In genomic region chr12:85429999-85430398, GRCm38 (mm10) we compare ENCODE assay signal across 24 mouse cellular contexts. TPM values are rescaled to one million over a fixed set of nuclear protein-coding genes. Genes with fewer than 3 reads are reported as not detected.
A peak's percentile ranks its signal among the peaks of the same experiment; 100 is the strongest.
DNase-seq lines count a peak whose midpoint lies in the region; ATAC-seq and TF ChIP-seq lines count a peak whose summit lies in the region.
"Had no signal": no experiment of that assay in that cellular context is flagged by ENCODE, and none has a peak within 500 bp of the region (broad histone marks: within the 10 kb centered on the region; RNA-seq: fewer than 3 reads in every experiment).

No protein-coding gene starts in this region.

- H3K4me1 ChIP-seq in liver, adult 2 months (ENCODE audit: control insufficient read depth, insufficient read depth, low read length) = peaks cover 2% of the 10 kb centered on the region; the same call in 1 of the 2 replicates
- peaks cover 34% of the 10 kb centered on the region for H3K4me1 ChIP-seq in small intestine, adult 2 months (ENCODE audit: control insufficient read depth, insufficient read depth, insufficient read length, low read length)
- H3K4me1 ChIP-seq in forebrain, embryonic 12.5 days = peaks cover 15% of the 10 kb centered on the region
- H3K4me1 ChIP-seq: liver, embryonic 13.5 days had no signal

- 39% methylated on average over 4 of the region's 4 CpGs for WGBS in liver, adult 2 months
- WGBS in small intestine, adult 2 months = 22% methylated on average over 4 of the region's 4 CpGs
- WGBS in forebrain, embryonic 12.5 days = 76% methylated on average over 4 of the region's 4 CpGs

- no peak for ATAC-seq in forebrain, embryonic 12.5 days (ENCODE audit: low FRiP score)
- ATAC-seq: forebrain, embryonic 14.5 days had no signal

- no peak for TF ChIP-seq CTCF in liver, adult 2 months (IDR thresholded peaks at IDR 0.05; ENCODE audit: low read depth, low read length)
- TF ChIP-seq CTCF in small intestine, adult 2 months (IDR thresholded peaks at IDR 0.05; ENCODE audit: extremely low read depth, insufficient read length, insufficient replicate concordance, low read depth, low read length) = no peak

- no peaks in the 10 kb centered on the region for H3K79me2 ChIP-seq in liver, adult 2 months (ENCODE audit: control insufficient read depth, insufficient read depth, low read length)

- H3K27me3 ChIP-seq in liver, adult 2 months (ENCODE audit: control insufficient read depth, insufficient read depth, low read length) = no peaks in the 10 kb centered on the region
- H3K27me3 ChIP-seq in small intestine, adult 2 months (ENCODE audit: control insufficient read depth, insufficient read depth, low read length) = no peaks in the 10 kb centered on the region
- no peaks in the 10 kb centered on the region for H3K27me3 ChIP-seq in forebrain, embryonic 12.5 days
- H3K27me3 ChIP-seq: limb, embryonic 12.5 days; liver, embryonic 13.5 days had no signal

- DNase-seq in liver, adult 2 months (ENCODE audit: extremely low read depth, low read depth, low spot score) = peak; percentile 20
- no peak for DNase-seq in liver
- peak; percentile 68 for DNase-seq in gonadal fat pad, adult 2 months (ENCODE audit: low read depth)
- DNase-seq in cerebellum, postnatal 14 days = no peak
- DNase-seq in spleen, postnatal 14 days (ENCODE audit: low spot score in 2 of 2) = no peak
- DNase-seq: adrenal gland, postnatal 25 days; cerebellum, adult 8-10 months; gastrocnemius, adult 2 months; heart, postnatal 10 days; kidney, adult 2 months; kidney, postnatal 14 days; liver, embryonic 13.5 days; lung, adult 2 months; right cerebral cortex, adult 18-20 months; thymus, adult 2 months; thymus, postnatal 4 days had no signal

- no peaks in the 10 kb centered on the region for H3K9me3 ChIP-seq in forebrain, embryonic 12.5 days
- H3K9me3 ChIP-seq: limb, embryonic 12.5 days; liver, embryonic 13.5 days had no signal

- no peak overlapping the region for H3K9ac ChIP-seq in liver, adult 2 months (ENCODE audit: low read depth, low read length)
- no peak overlapping the region for H3K9ac ChIP-seq in forebrain, embryonic 12.5 days
- H3K9ac ChIP-seq: limb, embryonic 12.5 days; liver, embryonic 13.5 days had no signal

- TF ChIP-seq POLR2A in liver, adult 2 months (IDR thresholded peaks at IDR 0.05; ENCODE audit: extremely low read depth, insufficient read depth, low read length) = no peak
- TF ChIP-seq POLR2A in small intestine, adult 2 months (IDR thresholded peaks at IDR 0.05; ENCODE audit: low read depth, low read length) = no peak

- no peak overlapping the region for H3K4me3 ChIP-seq in liver, adult 2 months (ENCODE audit: insufficient read depth, low read depth, low read length)
- H3K4me3 ChIP-seq in small intestine, adult 2 months (ENCODE audit: low read depth, low read length) = peak overlapping the region; percentile 13; the same call in 1 of the 2 replicates
- no peak overlapping the region for H3K4me3 ChIP-seq in forebrain, embryonic 12.5 days (replicated peaks)
- H3K4me3 ChIP-seq: gastrocnemius, adult 2 months; layer of hippocampus, adult 2 months; limb, embryonic 12.5 days; liver, embryonic 13.5 days had no signal

- no peak overlapping the region for H3K27ac ChIP-seq in liver, adult 2 months (replicated peaks; ENCODE audit: insufficient read depth, low read depth, low read length)
- peak overlapping the region; percentile 95 for H3K27ac ChIP-seq in small intestine, adult 2 months (ENCODE audit: insufficient read depth, low read depth, low read length)
- H3K27ac ChIP-seq in forebrain, embryonic 12.5 days = no peak overlapping the region
- H3K27ac ChIP-seq: gastrocnemius, adult 2 months; layer of hippocampus, adult 2 months; limb, embryonic 12.5 days; liver, embryonic 13.5 days; macrophage had no signal

- no peak overlapping the region for H3K4me2 ChIP-seq in forebrain, embryonic 12.5 days
- H3K4me2 ChIP-seq: heart, embryonic 11.5 days; limb, embryonic 12.5 days; liver, embryonic 13.5 days; midbrain, embryonic 11.5 days had no signal

- H3K36me3 ChIP-seq in liver, adult 2 months (ENCODE audit: control insufficient read depth, insufficient read depth, low read length) = no peaks in the 10 kb centered on the region
- no peaks in the 10 kb centered on the region for H3K36me3 ChIP-seq in small intestine, adult 2 months (ENCODE audit: control insufficient read depth, insufficient read depth, low read length)
- no peaks in the 10 kb centered on the region for H3K36me3 ChIP-seq in forebrain, embryonic 12.5 days (replicated peaks)
- H3K36me3 ChIP-seq: limb, embryonic 12.5 days; liver, embryonic 13.5 days had no signal

RNA-seq across cellular contexts. Expression of gene Fos, which starts 43.7 kb away (rescaled TPM):
- 0.67 and 1.2 TPM in 2 replicates for total RNA-seq in liver, adult 2 months (2014; rRNA removed)
- 0.49 and 0.65 TPM in 2 replicates for polyA plus RNA-seq in liver, adult 2 months (2012; rRNA removed)
- polyA plus RNA-seq in gonadal fat pad, adult 2 months (2012; rRNA removed) = 8.1 and 16.6 TPM in 2 replicates
- polyA plus RNA-seq in small intestine, adult 2 months (2012; rRNA removed) = 103 and 283 TPM in 2 replicates
- polyA plus RNA-seq in forebrain, embryonic 12.5 days (2016; fragmentation: Nextera tagmentation; extraction: Ambion mirVana) = 0.80 and 1.1 TPM in 2 replicates

RNA-seq across cellular contexts. Expression of gene Tmed10, which starts 55.4 kb away (rescaled TPM):
- 44.3 and 57.3 TPM in 2 replicates for total RNA-seq in liver, adult 2 months (2014; rRNA removed)
- polyA plus RNA-seq in liver, adult 2 months (2012; rRNA removed) = 151 and 152 TPM in 2 replicates
- polyA plus RNA-seq in gonadal fat pad, adult 2 months (2012; rRNA removed) = 269 and 341 TPM in 2 replicates
- polyA plus RNA-seq in small intestine, adult 2 months (2012; rRNA removed) = 140 and 226 TPM in 2 replicates
- 208 and 214 TPM in 2 replicates for polyA plus RNA-seq in forebrain, embryonic 12.5 days (2016; fragmentation: Nextera tagmentation; extraction: Ambion mirVana)

Comparison
In these comparisons a context has a peak if more than half of its experiments do, and no peak if none do; other contexts are left out.
1. DNase-seq: peak in liver, adult 2 months (single experiment) and gonadal fat pad, adult 2 months (single experiment); none in liver (single experiment), cerebellum, postnatal 14 days (0 of 2) and spleen, postnatal 14 days (0 of 2).